Mouse (Mus musculus): ENCODE data around the gene Sertad4. TPM values are rescaled to one million over a fixed set of nuclear protein-coding genes. Genes with fewer than 3 reads are reported as not detected.

Sertad4 gene
- polyA plus RNA-seq, 1 experiment, result 0.50 TPM

- H3K4me3 ChIP-seq (ENCODE audit: extremely low read depth, insufficient read depth, insufficient read length), result no peak overlapping the region
- TF ChIP-seq POLR2A (IDR thresholded peaks at IDR 0.05; ENCODE audit: low read depth, low read length), result no peak
- TF ChIP-seq CTCF (IDR thresholded peaks at IDR 0.05; ENCODE audit: extremely low read depth, insufficient read depth, insufficient read length, insufficient replicate concordance), result no peak
- no peak overlapping the region for H3K27ac ChIP-seq (ENCODE audit: insufficient read depth, low read length)
- H3K27me3 ChIP-seq (ENCODE audit: control insufficient read depth, insufficient read depth, low read length), result no peaks in the 10 kb centered on the region
- H3K36me3 ChIP-seq (ENCODE audit: control insufficient read depth, insufficient read depth, low read length), result no peaks in the 10 kb centered on the region
- H3K4me1 ChIP-seq (ENCODE audit: control insufficient read depth, insufficient read depth, insufficient read length), result no peaks in the 10 kb centered on the region
- DNase-seq (ENCODE audit: low read depth in 1 of 2, low spot score in 2 of 2), result no peak
Observed at GRCm38 (mm10) chr1:192827955-192828354, 27.6 kb downstream of the Sertad4 start.

- TF ChIP-seq POLR2A (IDR thresholded peaks at IDR 0.05; ENCODE audit: low read depth, low read length), result no peak
- no peak for TF ChIP-seq CTCF (IDR thresholded peaks at IDR 0.05; ENCODE audit: extremely low read depth, insufficient read depth, insufficient read length, insufficient replicate concordance)
- no peaks in the 10 kb centered on the region for H3K4me1 ChIP-seq (ENCODE audit: control insufficient read depth, insufficient read depth, insufficient read length)
- no peak overlapping the region for H3K27ac ChIP-seq (ENCODE audit: insufficient read depth, low read length)
- H3K27me3 ChIP-seq (ENCODE audit: control insufficient read depth, insufficient read depth, low read length), result no peaks in the 10 kb centered on the region
- 65% methylated on average over 9 of the region's 9 CpGs for WGBS
- no peaks in the 10 kb centered on the region for H3K36me3 ChIP-seq (ENCODE audit: control insufficient read depth, insufficient read depth, low read length)
- DNase-seq (ENCODE audit: low read depth in 1 of 2, low spot score in 2 of 2), result no peak
- H3K4me3 ChIP-seq (ENCODE audit: extremely low read depth, insufficient read depth, insufficient read length), result no peak overlapping the region
Observed at GRCm38 (mm10) chr1:192825746-192826145, 29.8 kb downstream of the Sertad4 start.

- TF ChIP-seq POLR2A (IDR thresholded peaks at IDR 0.05; ENCODE audit: low read depth, low read length), result no peak
- TF ChIP-seq CTCF (IDR thresholded peaks at IDR 0.05; ENCODE audit: extremely low read depth, insufficient read depth, insufficient read length, insufficient replicate concordance), result no peak
- WGBS, result 67% methylated on average over 13 of the region's 13 CpGs
- H3K36me3 ChIP-seq (ENCODE audit: control insufficient read depth, insufficient read depth, low read length), result no peaks in the 10 kb centered on the region
- no peaks in the 10 kb centered on the region for H3K4me1 ChIP-seq (ENCODE audit: control insufficient read depth, insufficient read depth, insufficient read length)
- no peaks in the 10 kb centered on the region for H3K27me3 ChIP-seq (ENCODE audit: control insufficient read depth, insufficient read depth, low read length)
- no peak for DNase-seq (ENCODE audit: low read depth in 1 of 2, low spot score in 2 of 2)
- no peak overlapping the region for H3K4me3 ChIP-seq (ENCODE audit: extremely low read depth, insufficient read depth, insufficient read length)
- no peak overlapping the region for H3K27ac ChIP-seq (ENCODE audit: insufficient read depth, low read length)
Observed at GRCm38 (mm10) chr1:192822652-192823525, 32.7 kb downstream of the Sertad4 start.

- WGBS, result 84% methylated on average over 1 of the region's 1 CpGs
- TF ChIP-seq CTCF (IDR thresholded peaks at IDR 0.05; ENCODE audit: extremely low read depth, insufficient read depth, insufficient read length, insufficient replicate concordance), result no peak
- TF ChIP-seq POLR2A (IDR thresholded peaks at IDR 0.05; ENCODE audit: low read depth, low read length), result no peak
- no peak overlapping the region for H3K4me3 ChIP-seq (ENCODE audit: extremely low read depth, insufficient read depth, insufficient read length)
- H3K27me3 ChIP-seq (ENCODE audit: control insufficient read depth, insufficient read depth, low read length), result no peaks in the 10 kb centered on the region
- H3K36me3 ChIP-seq (ENCODE audit: control insufficient read depth, insufficient read depth, low read length), result no peaks in the 10 kb centered on the region
- no peak overlapping the region for H3K27ac ChIP-seq (ENCODE audit: insufficient read depth, low read length)
- H3K4me1 ChIP-seq (ENCODE audit: control insufficient read depth, insufficient read depth, insufficient read length), result no peaks in the 10 kb centered on the region
- no peak for DNase-seq (ENCODE audit: low read depth in 1 of 2, low spot score in 2 of 2)
Observed at GRCm38 (mm10) chr1:192822309-192822651, 33.3 kb downstream of the Sertad4 start.

- Histone ChIP-seq H3K4me1 (ENCODE audit: control insufficient read depth, insufficient read depth, insufficient read length) (no peaks in the 10 kb centered on the region), H3K27me3 (ENCODE audit: control insufficient read depth, insufficient read depth, low read length) (no peaks in the 10 kb centered on the region), H3K27ac (ENCODE audit: insufficient read depth, low read length) (no peak overlapping the region), H3K36me3 (ENCODE audit: control insufficient read depth, insufficient read depth, low read length) (no peaks in the 10 kb centered on the region), H3K4me3 (ENCODE audit: extremely low read depth, insufficient read depth, insufficient read length) (no peak overlapping the region)
- 92% methylated on average over 5 of the region's 5 CpGs for WGBS
- TF ChIP-seq CTCF (IDR thresholded peaks at IDR 0.05; ENCODE audit: extremely low read depth, insufficient read depth, insufficient read length, insufficient replicate concordance) (no peak), POLR2A (IDR thresholded peaks at IDR 0.05; ENCODE audit: low read depth, low read length) (no peak)
- no peak for DNase-seq (ENCODE audit: low read depth in 1 of 2, low spot score in 2 of 2)
Observed at GRCm38 (mm10) chr1:192818334-192818733, 37.2 kb downstream of the Sertad4 start.

GRCm38 (mm10) chr1:192815789-192816188 is 39.8 kb downstream of the Sertad4 start:
- Histone ChIP-seq H3K36me3 (ENCODE audit: control insufficient read depth, insufficient read depth, low read length) (no peaks in the 10 kb centered on the region), H3K4me1 (ENCODE audit: control insufficient read depth, insufficient read depth, insufficient read length) (no peaks in the 10 kb centered on the region), H3K27ac (ENCODE audit: insufficient read depth, low read length) (no peak overlapping the region), H3K4me3 (ENCODE audit: extremely low read depth, insufficient read depth, insufficient read length) (no peak overlapping the region), H3K27me3 (ENCODE audit: control insufficient read depth, insufficient read depth, low read length) (no peaks in the 10 kb centered on the region)
- DNase-seq (ENCODE audit: low read depth in 1 of 2, low spot score in 2 of 2), result no peak
- TF ChIP-seq POLR2A (IDR thresholded peaks at IDR 0.05; ENCODE audit: low read depth, low read length), result no peak
- TF ChIP-seq CTCF (IDR thresholded peaks at IDR 0.05; ENCODE audit: extremely low read depth, insufficient read depth, insufficient read length, insufficient replicate concordance), result no peak
- WGBS, result 80% methylated on average over 2 of the region's 2 CpGs

GRCm38 (mm10) chr1:192814700-192815099 is 40.9 kb downstream of the Sertad4 start:
- Histone ChIP-seq H3K27ac (ENCODE audit: insufficient read depth, low read length) (no peak overlapping the region), H3K4me1 (ENCODE audit: control insufficient read depth, insufficient read depth, insufficient read length) (no peaks in the 10 kb centered on the region), H3K4me3 (ENCODE audit: extremely low read depth, insufficient read depth, insufficient read length) (no peak overlapping the region), H3K36me3 (ENCODE audit: control insufficient read depth, insufficient read depth, low read length) (no peaks in the 10 kb centered on the region), H3K27me3 (ENCODE audit: control insufficient read depth, insufficient read depth, low read length) (no peaks in the 10 kb centered on the region)
- no peak for DNase-seq (ENCODE audit: low read depth in 1 of 2, low spot score in 2 of 2)
- no peak for TF ChIP-seq CTCF (IDR thresholded peaks at IDR 0.05; ENCODE audit: extremely low read depth, insufficient read depth, insufficient read length, insufficient replicate concordance)
- no peak for TF ChIP-seq POLR2A (IDR thresholded peaks at IDR 0.05; ENCODE audit: low read depth, low read length)
- 77% methylated on average over 3 of the region's 3 CpGs for WGBS
